Mouse (Mus musculus): ENCODE measurements around the gene Nfe2l1. TPM values are rescaled to one million over a fixed set of nuclear protein-coding genes. Genes with fewer than 3 reads are reported as not detected.
A peak's percentile ranks its signal among the peaks of the same experiment; 100 is the strongest.

Nfe2l1 gene
- total and polyA plus RNA-seq, 2 experiments from 2014 or later = 83.5 to 98.8 TPM

DNA sequence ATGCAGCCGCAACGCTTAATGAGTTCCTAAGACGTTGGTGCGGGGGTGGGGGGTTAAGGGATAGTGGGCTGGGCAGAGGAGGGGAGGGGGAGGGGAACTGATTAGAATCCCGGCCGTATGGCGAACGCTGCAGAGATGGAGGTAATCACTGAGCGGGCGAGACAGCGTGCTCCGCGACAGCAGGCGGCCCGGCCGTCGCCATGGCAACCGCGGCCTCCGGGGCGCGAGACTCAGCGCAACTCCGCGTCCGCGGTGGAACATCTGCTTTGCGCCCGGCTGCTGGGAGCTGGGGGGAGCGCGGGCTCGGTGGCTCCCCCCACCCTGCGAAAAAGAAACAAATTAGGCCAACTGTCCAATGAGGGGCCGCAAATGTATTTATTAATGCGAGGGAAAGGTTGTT is 46.0 kb upstream of the Nfe2l1 start:
- Histone ChIP-seq H3K36me3 (replicated peaks; ENCODE audit: control insufficient read depth, insufficient read depth, low read length) (no peaks in the 10 kb centered on the region), H3K27me3 (ENCODE audit: control insufficient read depth, insufficient read depth, low read length) (peaks cover 47% of the 10 kb centered on the region), H3K9me3 (replicated peaks; ENCODE audit: control insufficient read depth, low read length) (no peaks in the 10 kb centered on the region), H3K4me3 (ENCODE audit: low read depth, low read length) (peak overlapping the region; percentile 43), H3K4me2 (ENCODE audit: low read depth, low read length) (peak overlapping the region; percentile 70), H3K27ac (ENCODE audit: low read depth) (no peak overlapping the region), H3K9ac (replicated peaks; ENCODE audit: low read depth, low read length) (0 out of 2 replicates have a peak overlapping the region, but pooled peaks have one; percentile 23), H3K4me1 (ENCODE audit: control insufficient read depth, insufficient read depth) (no peaks in the 10 kb centered on the region)
- TF ChIP-seq CTCF (IDR thresholded peaks at IDR 0.05; ENCODE audit: low read depth) (no peak), EP300 (IDR thresholded peaks at IDR 0.05; ENCODE audit: low read depth) (no peak)
- WGBS = 1% methylated on average over 35 of the region's 35 CpGs
- no peak for DNase-seq (ENCODE audit: low spot score)
- peak; percentile 72; the same call in 1 of the 2 replicates for ATAC-seq (ENCODE audit: insufficient read depth, low read depth)

DNA sequence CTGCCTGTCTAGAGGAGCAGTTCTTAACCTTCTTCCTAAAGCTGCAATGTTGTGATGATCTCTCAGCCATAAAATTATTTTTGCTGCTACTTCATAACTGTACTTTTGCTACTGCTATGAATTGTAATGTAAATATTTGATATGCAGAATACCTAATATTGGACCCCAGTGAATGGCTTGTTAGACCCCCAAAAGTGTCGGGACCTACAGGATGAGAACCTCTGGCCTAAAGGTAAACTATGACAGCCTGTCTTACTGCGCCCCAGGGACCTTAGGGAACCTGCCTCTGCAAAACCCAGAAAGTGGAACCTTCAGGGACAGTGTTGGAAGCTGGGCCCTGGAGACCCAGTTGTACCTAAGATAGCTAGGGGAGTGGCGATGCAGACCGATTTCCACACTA is 45.5 kb upstream of the Nfe2l1 start:
- TF ChIP-seq CTCF (IDR thresholded peaks at IDR 0.05; ENCODE audit: low read depth) (no peak), EP300 (IDR thresholded peaks at IDR 0.05; ENCODE audit: low read depth) (no peak)
- H3K4me3 ChIP-seq (ENCODE audit: low read depth, low read length) = peak overlapping the region; percentile 43
- no peaks in the 10 kb centered on the region for H3K36me3 ChIP-seq (replicated peaks; ENCODE audit: control insufficient read depth, insufficient read depth, low read length)
- H3K9ac ChIP-seq (replicated peaks; ENCODE audit: low read depth, low read length) = no peak overlapping the region
- DNase-seq (ENCODE audit: low spot score) (no peak), ATAC-seq (ENCODE audit: insufficient read depth, low read depth) (no peak)
- whole genome bisulfite sequencing = 40% methylated on average over 4 of the region's 4 CpGs
- H3K27ac ChIP-seq (ENCODE audit: low read depth) = no peak overlapping the region
- H3K4me1 ChIP-seq (ENCODE audit: control insufficient read depth, insufficient read depth) = no peaks in the 10 kb centered on the region
- H3K27me3 ChIP-seq (ENCODE audit: control insufficient read depth, insufficient read depth, low read length) = peaks cover 47% of the 10 kb centered on the region
- H3K9me3 ChIP-seq (replicated peaks; ENCODE audit: control insufficient read depth, low read length) = no peaks in the 10 kb centered on the region
- peak overlapping the region; percentile 70 for H3K4me2 ChIP-seq (ENCODE audit: low read depth, low read length)

DNA sequence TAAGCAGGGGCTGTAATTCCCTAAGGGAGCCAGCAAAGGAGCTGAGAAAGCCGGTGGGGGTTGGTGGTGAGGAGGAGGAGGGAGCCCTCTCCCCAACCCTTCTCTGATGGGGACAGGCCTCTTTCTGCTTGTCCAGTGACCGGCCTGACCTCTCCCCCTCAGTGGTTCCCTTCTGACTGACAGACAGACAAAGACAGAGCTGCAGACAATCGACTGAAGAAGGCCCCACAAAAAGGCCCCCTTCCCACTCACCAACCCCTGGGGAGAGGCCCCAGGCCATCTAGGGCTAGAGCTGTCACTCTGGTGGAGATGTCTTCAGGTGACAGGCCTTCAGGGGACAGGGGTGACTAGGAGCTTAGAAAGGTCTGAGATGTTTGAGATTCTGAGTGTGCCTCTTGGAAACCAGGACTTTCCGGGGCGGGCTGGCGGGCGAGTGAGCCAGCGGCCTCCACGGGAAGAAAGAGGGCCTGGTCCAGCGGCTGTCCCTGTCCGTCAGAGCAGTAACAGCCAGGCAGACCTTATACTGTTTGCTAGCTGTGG is 43.9 kb upstream of the Nfe2l1 start:
- H3K4me1 ChIP-seq (ENCODE audit: control insufficient read depth, insufficient read depth) = no peaks in the 10 kb centered on the region
- no peak overlapping the region for H3K9ac ChIP-seq (replicated peaks; ENCODE audit: low read depth, low read length)
- no peak overlapping the region for H3K4me2 ChIP-seq (ENCODE audit: low read depth, low read length)
- no peak overlapping the region for H3K4me3 ChIP-seq (ENCODE audit: low read depth, low read length)
- H3K27ac ChIP-seq (ENCODE audit: low read depth) = no peak overlapping the region
- no peaks in the 10 kb centered on the region for H3K9me3 ChIP-seq (replicated peaks; ENCODE audit: control insufficient read depth, low read length)
- 59% methylated on average over 11 of the region's 11 CpGs for WGBS
- DNase-seq (ENCODE audit: low spot score) = no peak
- H3K36me3 ChIP-seq (replicated peaks; ENCODE audit: control insufficient read depth, insufficient read depth, low read length) = no peaks in the 10 kb centered on the region
- TF ChIP-seq EP300 (IDR thresholded peaks at IDR 0.05; ENCODE audit: low read depth) (no peak), CTCF (IDR thresholded peaks at IDR 0.05; ENCODE audit: low read depth) (no peak)
- ATAC-seq (ENCODE audit: insufficient read depth, low read depth) = no peak
- peaks cover 47% of the 10 kb centered on the region for H3K27me3 ChIP-seq (ENCODE audit: control insufficient read depth, insufficient read depth, low read length)

DNA sequence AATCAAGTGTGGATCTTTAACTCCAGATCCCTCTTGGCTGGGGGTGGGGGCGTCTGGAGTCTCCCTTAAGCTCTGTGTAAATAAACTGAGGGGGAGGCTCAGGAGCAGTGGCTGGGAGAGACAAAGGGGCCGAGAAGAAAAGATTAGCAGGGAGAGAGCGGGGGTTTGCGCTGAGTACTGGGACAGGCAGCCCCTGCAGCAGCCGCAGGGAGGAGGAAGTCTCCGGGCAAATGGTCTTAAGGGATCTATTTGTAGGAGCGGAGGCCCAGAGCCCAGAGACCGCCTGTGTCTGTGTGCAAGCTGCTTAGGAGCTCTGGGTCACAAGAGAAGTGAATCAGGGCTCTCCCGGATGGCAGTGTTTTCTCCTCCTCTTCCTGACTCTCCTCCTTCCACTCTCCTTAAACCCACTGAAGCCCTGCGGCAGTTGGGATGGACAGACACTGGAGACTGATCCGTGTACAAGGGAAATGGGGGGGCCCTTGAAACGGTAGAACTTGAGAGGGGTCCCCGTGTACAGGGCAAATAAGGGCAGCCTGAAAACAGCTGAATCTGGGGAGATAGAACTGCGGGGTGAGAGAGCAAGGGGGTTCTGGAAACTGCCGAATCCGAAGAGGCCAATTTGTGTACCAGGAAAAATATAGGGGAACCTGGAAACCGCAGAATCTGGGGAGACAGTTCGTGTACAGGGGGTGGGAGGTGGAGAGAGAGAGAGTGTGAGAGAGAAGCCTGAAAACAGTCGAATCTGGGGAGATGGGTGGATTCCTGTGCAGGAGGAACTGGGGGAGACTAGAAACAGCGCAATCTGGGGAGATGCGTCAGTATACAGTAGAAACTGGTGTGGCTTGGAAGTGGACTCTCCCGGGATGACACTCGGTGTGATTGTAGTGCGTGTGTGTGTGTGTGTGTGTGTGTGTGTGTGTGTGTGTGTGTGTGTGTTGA is 42.9 kb upstream of the Nfe2l1 start:
- no peak overlapping the region for H3K27ac ChIP-seq (ENCODE audit: low read depth)
- DNase-seq (ENCODE audit: low spot score) = no peak

DNA sequence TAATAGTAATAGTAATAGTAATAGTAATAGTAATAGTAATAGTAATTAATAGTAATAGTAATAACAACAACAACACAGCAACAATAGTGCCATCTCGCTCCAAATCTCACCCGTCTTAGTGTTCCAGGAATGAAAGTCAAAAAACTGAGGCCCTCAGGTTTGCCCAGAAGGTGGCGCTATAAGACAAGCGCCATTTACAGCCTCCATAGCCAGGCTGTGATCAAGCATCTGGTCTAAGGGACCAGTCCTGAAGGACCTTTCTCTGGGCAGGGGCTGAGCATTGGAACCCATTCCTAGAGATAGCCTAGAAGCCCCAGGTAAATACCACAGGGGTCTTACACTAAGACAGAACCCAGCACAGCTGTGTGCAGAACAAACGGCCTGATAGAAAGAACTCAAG is 37.4 kb upstream of the Nfe2l1 start:
- Histone ChIP-seq H3K4me2 (ENCODE audit: low read depth, low read length) (no peak overlapping the region), H3K4me1 (ENCODE audit: control insufficient read depth, insufficient read depth) (no peaks in the 10 kb centered on the region), H3K27me3 (ENCODE audit: control insufficient read depth, insufficient read depth, low read length) (peaks cover under 1% of the 10 kb centered on the region; the same call in 1 of the 2 replicates), H3K9ac (replicated peaks; ENCODE audit: low read depth, low read length) (no peak overlapping the region), H3K27ac (ENCODE audit: low read depth) (no peak overlapping the region), H3K36me3 (replicated peaks; ENCODE audit: control insufficient read depth, insufficient read depth, low read length) (no peaks in the 10 kb centered on the region), H3K9me3 (replicated peaks; ENCODE audit: control insufficient read depth, low read length) (no peaks in the 10 kb centered on the region), H3K4me3 (ENCODE audit: low read depth, low read length) (no peak overlapping the region)
- ATAC-seq (ENCODE audit: insufficient read depth, low read depth) = peak; percentile 22; the same call in 1 of the 2 replicates
- DNase-seq (ENCODE audit: low spot score) = peak; percentile 40
- no peak for TF ChIP-seq EP300 (IDR thresholded peaks at IDR 0.05; ENCODE audit: low read depth)
- peak; percentile 94 for TF ChIP-seq CTCF (IDR thresholded peaks at IDR 0.05; ENCODE audit: low read depth)
- 13% methylated on average over 5 of the region's 5 CpGs for WGBS

More for the DNA sequence above, 42.9 kb upstream of the Nfe2l1 start:
- peaks cover 45% of the 10 kb centered on the region for H3K27me3 ChIP-seq (ENCODE audit: control insufficient read depth, insufficient read depth, low read length)
- TF ChIP-seq CTCF (IDR thresholded peaks at IDR 0.05; ENCODE audit: low read depth) (no peak), EP300 (IDR thresholded peaks at IDR 0.05; ENCODE audit: low read depth) (no peak)
- H3K36me3 ChIP-seq (replicated peaks; ENCODE audit: control insufficient read depth, insufficient read depth, low read length) = no peaks in the 10 kb centered on the region
- 26% methylated on average over 24 of the region's 24 CpGs for WGBS
- H3K9ac ChIP-seq (replicated peaks; ENCODE audit: low read depth, low read length) = no peak overlapping the region
- no peak for ATAC-seq (ENCODE audit: insufficient read depth, low read depth)
- no peaks in the 10 kb centered on the region for H3K4me1 ChIP-seq (ENCODE audit: control insufficient read depth, insufficient read depth)
- H3K9me3 ChIP-seq (replicated peaks; ENCODE audit: control insufficient read depth, low read length) = no peaks in the 10 kb centered on the region
- no peak overlapping the region for H3K4me3 ChIP-seq (ENCODE audit: low read depth, low read length)
- H3K4me2 ChIP-seq (ENCODE audit: low read depth, low read length) = peak overlapping the region; percentile 20; the same call in 1 of the 2 replicates

Data from heart, postnatal 0 days (tissue).